Mouse (Mus musculus): ENCODE results near the gene Hfe. TPM values are rescaled to one million over a fixed set of nuclear protein-coding genes. Genes with fewer than 3 reads are reported as not detected.
"Not testable (repeated sequence)": the region's sequence is repeated elsewhere in the genome, so short reads cannot be mapped to it uniquely, and the experiment has no call there.

The Hfe gene
- total RNA-seq, 2 experiments from 2014 or later = 2.4 to 3.1 TPM

DNA sequence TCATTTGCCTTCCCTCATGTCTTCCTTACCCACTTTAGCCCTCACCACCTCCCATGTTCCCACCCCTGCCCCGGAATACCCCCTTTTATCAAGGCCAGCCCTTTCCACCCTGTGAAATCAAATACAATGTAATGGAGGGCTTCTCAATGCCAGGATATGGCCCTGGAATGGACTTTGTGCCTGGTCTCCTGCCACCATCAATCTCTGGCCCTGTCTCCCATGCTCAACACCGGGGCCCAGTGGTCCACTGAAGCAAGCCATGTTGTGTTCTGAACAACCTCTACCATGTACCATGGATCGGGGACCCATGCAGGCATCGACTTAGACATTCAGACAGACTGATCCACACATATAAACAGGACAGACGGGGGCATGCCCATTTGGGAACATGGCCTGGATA, 19.1 kb upstream of the Hfe start:
- intact Hi-C loops (cut with DNase I) = no loop called here
- no peak for DNase-seq (ENCODE audit: extremely low spot score in 1 of 2, low spot score in 2 of 2)
- no peak for TF ChIP-seq CTCF (IDR thresholded peaks at IDR 0.05)
- no peak overlapping the region for H3K27ac ChIP-seq
- no peak overlapping the region for H3K4me3 ChIP-seq

DNA sequence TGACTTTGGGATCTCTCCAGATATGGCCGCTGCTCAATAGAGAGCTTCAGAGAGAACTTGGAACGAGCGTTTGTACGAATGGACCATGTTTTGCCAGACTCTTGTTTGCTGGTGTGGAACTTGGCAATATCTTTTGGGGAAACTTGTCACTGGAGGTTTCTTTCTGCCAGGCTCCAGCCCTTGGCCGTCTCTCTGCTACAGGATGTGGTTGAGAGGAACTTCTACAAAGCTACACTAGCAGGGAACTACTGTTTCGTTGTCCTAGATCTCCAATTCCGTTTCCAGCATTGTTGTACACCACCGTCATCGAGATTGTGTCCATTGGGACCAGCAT, 18.5 kb upstream of the Hfe start:
- DNase-seq (ENCODE audit: extremely low spot score in 1 of 2, low spot score in 2 of 2) = no peak
- no peak for TF ChIP-seq CTCF (IDR thresholded peaks at IDR 0.05)
- Histone ChIP-seq H3K4me3 (no peak overlapping the region), H3K27ac (no peak overlapping the region)
- intact Hi-C loops (cut with DNase I) = no loop called here

DNA sequence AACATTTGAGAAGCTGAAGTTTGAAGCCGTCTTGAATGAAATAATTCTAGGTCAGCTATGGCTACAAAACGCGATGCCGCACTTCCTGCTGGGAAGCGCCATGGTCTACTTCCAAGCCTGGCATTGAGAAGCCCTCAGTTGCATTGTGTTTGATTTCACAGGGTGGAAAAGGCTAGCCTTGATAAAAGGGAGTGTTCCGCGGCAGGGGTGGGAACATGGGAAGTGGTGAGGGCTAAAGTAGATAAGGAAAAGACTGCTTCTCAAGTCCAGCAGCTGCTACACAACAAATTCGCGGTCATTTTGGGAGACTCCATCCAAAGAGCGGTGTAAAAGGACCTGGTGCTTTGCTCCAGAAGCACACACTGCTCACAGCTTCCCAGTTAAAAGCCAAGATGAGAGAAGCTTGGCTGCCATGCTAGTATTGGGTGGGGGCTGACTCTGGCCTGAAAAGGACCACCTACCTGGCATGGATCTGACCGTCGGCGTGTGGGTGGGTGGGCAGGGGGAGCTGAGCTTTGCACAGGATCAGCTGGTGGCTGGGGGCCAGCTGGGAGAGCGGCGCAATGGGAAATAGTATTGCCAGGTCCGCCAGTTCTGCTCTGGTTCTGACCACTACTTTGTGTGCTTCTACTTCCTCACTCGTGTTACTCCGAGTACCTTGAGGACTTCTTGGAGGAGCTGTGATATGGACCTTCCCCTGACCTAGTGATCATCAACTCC, 18.0 kb upstream of the Hfe start:
- H3K4me3 ChIP-seq = no peak overlapping the region
- intact Hi-C loops (cut with DNase I) = no loop called here
- no peak for DNase-seq (ENCODE audit: extremely low spot score in 1 of 2, low spot score in 2 of 2)
- no peak overlapping the region for H3K27ac ChIP-seq
- no peak for TF ChIP-seq CTCF (IDR thresholded peaks at IDR 0.05)

DNA sequence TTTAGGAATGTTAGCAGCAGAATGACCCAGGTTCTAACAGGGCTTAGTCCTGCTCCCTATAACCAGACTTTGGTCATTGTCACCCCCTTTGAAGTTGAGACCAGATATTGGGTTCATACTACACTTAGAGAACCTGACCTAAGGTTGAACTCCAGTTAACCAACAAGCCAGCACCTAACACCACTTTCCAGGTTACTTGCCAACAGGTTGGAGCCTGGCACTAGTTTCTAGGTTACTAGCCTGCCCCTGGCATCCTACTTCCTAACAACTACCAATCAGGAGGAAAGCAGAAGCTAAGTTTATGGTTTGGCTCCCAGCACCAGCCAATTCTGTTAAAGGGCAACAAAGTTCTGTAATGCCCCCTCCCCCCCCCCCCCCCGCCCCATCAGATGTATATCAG, 14.6 kb upstream of the Hfe start:
- no peak for DNase-seq (ENCODE audit: extremely low spot score in 1 of 2, low spot score in 2 of 2)
- no peak overlapping the region for H3K27ac ChIP-seq
- intact Hi-C loops (cut with DNase I) = no loop called here
- H3K4me3 ChIP-seq = no peak overlapping the region
- TF ChIP-seq CTCF (IDR thresholded peaks at IDR 0.05) = no peak

DNA sequence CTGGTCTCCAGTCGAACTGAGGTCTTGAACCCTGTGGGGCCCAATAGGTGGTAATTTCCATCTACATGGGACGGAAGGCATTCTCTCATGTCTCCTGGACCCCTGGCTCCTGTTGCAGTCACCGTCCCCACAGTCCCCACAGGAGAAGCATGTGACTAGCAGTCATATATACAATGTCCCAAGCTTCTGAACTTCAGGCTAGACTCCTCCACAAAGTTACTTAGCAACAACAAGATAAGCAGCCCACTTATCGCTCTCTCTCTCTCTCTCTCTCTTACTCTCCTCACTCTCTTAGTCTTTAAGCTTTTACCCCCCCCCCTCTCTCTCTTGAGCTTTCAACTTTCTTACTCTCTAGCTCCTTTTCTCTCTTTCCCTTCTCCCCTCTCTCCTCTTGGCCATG, 13.6 kb upstream of the Hfe start:
- H3K4me3 ChIP-seq = no peak overlapping the region
- intact Hi-C loops (cut with DNase I) = no loop called here
- DNase-seq (ENCODE audit: extremely low spot score in 1 of 2, low spot score in 2 of 2) = no peak
- no peak for TF ChIP-seq CTCF (IDR thresholded peaks at IDR 0.05)
- H3K27ac ChIP-seq = no peak overlapping the region

DNA sequence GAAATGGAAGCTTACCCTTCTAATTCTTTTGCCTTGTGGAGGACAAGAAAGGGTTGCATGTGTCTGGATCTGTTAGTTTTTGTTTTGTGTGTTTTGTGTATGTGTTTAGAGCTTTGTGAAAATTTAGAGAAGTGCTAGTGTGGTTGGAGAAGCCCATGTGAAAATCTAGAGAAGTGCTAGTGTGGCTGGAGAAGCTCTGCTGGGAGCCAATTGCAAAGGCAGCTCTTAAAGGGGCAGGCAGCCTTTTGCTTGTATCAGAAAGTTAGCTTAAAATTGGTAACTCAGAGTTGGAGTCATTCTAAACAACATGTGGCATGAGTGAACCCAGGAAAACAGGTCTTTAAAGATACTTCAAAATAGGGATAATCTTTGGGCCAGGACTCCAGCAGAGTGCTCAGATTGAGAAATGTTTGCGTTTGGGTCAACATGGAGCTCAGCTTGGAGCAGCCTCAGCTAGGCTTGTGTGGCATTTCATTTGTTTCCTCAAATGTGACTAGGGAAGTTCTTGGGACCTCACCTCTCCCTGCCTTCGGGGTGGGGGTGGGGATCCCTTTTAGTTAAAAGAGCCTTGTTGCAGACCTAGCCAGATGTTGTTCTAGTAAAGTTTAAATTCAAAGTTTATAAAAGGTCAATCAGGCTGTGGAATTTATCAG, 7.1 kb upstream of the Hfe start:
- DNase-seq (ENCODE audit: extremely low spot score in 1 of 2, low spot score in 2 of 2); H3K4me3 ChIP-seq; H3K27ac ChIP-seq; intact Hi-C loops (cut with DNase I): not testable (repeated sequence)

DNA sequence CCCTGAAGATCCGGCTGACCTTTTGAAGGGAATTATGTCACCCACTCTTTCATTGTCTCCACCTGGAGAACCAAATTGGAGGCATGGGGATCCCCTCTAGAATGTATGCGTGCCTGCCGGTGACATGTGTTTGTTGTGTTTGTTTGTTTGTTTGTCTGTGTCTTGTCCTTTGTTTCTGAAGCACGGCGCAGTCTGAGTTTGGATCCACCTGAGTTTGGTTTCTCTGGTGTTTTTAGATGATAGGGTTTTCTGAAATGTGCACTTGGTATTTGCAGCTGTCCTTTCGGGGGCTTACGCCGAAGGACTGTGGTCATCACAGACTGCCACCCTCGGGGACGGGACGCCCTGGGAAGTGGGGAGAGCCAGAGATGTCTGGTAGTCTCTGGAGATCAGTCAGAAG, 6.5 kb upstream of the Hfe start:
- intact Hi-C loops (cut with DNase I) = no loop called here
- TF ChIP-seq CTCF (IDR thresholded peaks at IDR 0.05) = no peak
- no peak overlapping the region for H3K4me3 ChIP-seq
- no peak overlapping the region for H3K27ac ChIP-seq
- no peak for DNase-seq (ENCODE audit: extremely low spot score in 1 of 2, low spot score in 2 of 2)

DNA sequence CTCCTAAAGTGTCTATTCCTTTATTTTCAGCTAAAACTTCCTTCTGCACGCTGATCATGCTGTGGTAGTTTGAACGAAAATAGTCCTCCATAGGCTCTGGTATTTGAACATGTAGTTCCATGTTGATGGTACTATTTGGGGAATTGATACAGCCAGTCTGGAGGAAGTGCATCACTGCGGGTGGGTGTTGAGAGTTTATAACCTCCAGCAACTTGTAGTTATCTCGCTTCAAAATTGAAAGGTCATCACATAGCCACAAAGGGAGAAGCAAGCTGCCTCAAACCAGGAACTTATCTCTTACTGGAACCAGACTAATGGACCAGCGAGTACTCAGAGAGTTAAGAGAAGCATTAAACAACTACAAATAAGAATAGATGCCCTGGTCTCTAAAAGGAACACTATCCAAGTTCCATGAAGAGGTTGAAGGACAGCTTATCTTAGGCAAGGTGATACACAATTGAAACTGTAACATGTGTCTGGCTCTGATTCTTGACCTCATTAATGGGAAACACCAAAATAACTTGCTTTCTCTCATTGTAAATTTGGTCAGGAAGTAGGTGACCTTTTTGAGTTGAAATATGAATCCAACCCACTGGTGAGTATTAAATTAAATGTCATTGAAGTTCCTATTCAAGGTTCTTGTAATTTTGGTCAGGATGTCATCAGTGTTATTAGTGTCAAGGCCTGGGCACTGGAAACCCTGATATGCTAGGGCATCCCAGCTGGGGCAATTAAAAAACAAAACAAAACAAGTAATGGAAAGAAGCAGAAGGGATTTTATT, 5.8 kb upstream of the Hfe start:
- intact Hi-C loops (cut with DNase I) = no loop called here
- Histone ChIP-seq H3K4me3 (no peak overlapping the region), H3K27ac (no peak overlapping the region)
- DNase-seq (ENCODE audit: extremely low spot score in 1 of 2, low spot score in 2 of 2) = no peak
- TF ChIP-seq CTCF (IDR thresholded peaks at IDR 0.05) = no peak

DNA sequence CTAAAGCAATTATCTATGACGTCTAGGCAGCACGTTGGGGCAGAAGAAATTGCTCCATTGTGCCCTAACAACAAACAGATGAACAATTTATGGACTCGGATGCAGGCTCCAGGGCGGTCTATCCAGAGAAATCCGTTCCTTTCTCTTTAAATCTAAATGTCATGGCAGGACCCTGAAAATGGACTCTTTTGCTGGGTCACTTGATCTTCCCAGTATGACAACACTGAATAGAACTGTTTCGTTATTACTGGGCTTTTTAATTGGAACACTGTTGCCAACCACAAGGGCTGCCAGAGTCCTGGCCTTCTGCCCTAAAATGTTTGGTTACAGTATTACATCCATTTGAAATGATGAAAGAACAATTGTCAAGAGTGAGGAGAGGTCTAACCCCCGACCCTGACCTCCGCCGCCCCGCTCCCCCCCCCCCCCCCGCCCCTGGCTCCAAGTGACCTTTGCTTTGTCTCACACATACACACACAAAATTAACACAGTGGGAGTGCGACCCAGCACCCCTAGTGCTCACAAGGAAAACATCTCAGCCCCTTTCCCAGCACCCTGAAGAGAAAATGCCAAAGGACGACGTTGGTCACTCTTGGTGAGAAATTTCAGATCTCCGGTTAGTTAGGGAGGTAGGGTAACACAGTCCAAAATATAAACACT, 810 bp downstream of the Hfe start:
- H3K4me3 ChIP-seq = peak overlapping the region; percentile 56
- H3K27ac ChIP-seq = peak overlapping the region; percentile 47; the same call in 1 of the 2 replicates
- no peak for TF ChIP-seq CTCF (IDR thresholded peaks at IDR 0.05)
- intact Hi-C loops (cut with DNase I) = no loop called here
- DNase-seq (ENCODE audit: extremely low spot score in 1 of 2, low spot score in 2 of 2) = no peak

DNA sequence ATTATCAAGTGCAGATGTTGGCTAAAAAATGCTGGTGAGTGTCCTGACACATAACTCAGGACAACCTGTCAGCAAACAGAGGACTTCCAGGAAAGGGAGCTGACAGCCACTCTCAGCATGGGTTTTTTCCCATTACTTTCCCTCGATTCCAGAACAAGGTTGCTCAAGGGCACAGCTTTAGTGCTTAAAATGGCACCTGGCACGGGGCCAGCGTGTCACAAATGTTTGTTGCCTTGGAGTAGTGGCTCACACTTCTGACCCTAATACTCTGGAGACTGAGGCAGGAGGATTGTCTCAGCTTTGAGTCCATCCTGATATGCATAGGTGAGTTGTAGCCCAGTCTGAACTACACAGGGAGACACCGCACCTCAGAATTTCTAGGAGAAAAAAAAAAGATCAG, 2.0 kb downstream of the Hfe start:
- TF ChIP-seq CTCF (IDR thresholded peaks at IDR 0.05) = no peak
- Histone ChIP-seq H3K27ac (no peak overlapping the region), H3K4me3 (no peak overlapping the region)
- DNase-seq (ENCODE audit: extremely low spot score in 1 of 2, low spot score in 2 of 2) = no peak
- intact Hi-C loops (cut with DNase I) = no loop called here

DNA sequence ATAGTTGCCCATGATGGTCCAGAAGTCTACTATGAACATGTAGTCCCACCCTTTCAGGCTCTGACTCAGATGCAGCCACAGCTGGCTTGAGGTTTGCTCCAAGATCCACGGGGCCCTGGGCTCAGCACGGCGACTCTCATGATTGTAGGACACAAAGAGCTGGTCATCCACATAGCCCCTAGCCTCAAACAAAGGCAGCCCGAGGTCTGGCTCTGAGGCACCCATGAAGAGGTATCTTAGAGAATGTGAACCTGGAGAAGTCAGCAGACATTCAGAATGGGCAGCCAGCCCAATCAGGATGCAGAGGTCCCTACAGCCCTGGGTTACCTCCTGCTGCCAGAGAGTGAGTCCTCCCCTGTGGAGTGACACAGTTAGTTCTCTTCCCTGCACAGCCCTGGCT, 2.6 kb downstream of the Hfe start:
- H3K4me3 ChIP-seq = no peak overlapping the region
- H3K27ac ChIP-seq = no peak overlapping the region
- TF ChIP-seq CTCF (IDR thresholded peaks at IDR 0.05) = no peak
- DNase-seq (ENCODE audit: extremely low spot score in 1 of 2, low spot score in 2 of 2) = no peak
- intact Hi-C loops (cut with DNase I) = no loop called here

DNA sequence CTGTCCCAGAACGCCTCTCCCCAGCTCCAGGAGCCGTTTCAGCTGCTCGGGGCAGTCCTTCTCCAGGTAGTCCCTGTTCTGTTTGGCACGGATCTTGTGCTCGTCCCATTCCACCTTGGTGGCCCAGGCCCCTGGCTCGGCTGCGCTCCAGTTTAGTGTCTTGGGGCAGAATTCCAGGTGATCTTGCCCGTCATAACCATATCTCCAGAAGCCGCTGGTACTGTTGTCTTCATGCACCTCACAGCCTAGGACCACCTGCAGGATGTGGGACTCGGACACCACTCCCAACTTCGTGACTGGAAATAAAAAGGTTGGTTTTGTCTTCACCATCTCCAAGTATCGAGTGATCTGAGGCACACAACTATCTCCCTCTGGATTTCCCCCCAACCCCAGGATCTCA, 3.9 kb downstream of the Hfe start:
- Histone ChIP-seq H3K27ac (no peak overlapping the region), H3K4me3 (no peak overlapping the region)
- no peak for DNase-seq (ENCODE audit: extremely low spot score in 1 of 2, low spot score in 2 of 2)
- intact Hi-C loops (cut with DNase I) = no loop called here
- TF ChIP-seq CTCF (IDR thresholded peaks at IDR 0.05) = no peak

All from left cerebral cortex, adult 2 months (tissue).